Mouse (Mus musculus) cerebellum, adult 11-12 months (tissue): ENCODE data around the gene Ccnq.

Source experiments
- DNase-seq: peaks from one replicate; pipeline ENCODE4 v3.0.0; 2022

The Ccnq gene

DNA sequence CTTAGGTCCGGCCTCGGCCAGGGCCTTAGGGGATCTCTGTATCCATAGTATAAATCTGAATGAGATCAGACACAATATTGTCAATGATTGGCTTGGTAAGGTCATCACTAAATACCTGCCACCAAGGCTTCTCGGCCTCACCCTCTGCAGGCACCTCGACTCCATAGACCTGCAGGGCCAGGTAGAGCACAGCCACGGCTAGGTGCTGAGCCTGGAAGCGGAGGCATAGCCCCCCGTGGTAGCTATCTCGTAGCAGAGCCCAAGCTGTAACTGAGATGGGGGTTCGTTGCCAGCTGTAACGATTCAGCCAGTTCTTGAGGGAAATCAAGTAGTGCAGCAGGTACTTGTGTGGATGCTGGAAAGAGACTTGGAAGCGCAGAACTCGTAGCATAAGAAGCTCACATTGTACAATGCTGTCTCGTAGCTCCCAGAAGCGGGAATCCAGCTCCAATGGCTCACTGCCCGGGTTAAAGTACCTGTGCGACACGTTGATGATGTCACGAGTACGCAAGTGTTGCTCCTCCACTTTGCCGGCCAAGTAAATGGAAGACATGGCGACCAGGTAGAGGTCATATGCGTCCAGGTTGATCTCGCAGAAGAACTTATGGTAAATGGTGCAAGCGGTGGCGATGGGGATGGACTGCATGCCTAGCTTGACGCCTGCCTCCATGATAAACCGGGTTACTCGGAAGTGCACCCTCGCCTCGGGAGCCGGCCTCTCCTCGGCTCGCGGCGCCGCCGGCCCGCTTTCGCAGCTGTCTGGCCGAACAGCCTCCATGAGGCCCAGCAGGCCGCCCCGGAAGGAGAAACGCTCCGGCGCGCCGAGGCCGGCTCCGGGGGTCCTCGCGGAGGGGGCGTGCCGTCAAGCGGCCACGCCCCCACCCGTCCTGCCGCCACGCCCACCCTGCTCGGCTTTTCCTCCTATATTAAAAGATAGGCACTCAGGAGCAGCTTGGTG is at the start of gene Ccnq:
TSS of gene Ccnq (minus strand) at position 845 of the 958 bp plus-strand sequence.
- peak; percentile 49 for DNase-seq

DNA sequence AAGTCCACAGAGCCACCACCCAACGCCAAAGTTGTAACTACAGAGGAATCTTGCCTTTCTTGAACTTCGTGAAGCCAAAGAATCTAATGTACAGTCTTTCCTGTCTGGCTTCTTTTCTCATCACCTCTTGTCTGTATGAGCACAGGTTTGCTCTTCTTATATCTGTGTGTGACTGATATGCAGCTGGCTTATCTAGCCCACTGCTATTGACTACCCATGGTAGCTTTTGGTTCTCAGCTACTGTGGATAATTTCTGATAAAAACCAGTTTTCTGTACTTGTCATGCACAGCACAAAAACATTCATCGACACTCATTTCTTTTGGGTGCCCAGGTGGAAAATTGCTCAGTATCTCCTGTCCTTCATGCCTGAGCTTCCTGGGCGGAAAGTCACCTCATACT is 49.6 kb upstream of the Ccnq start:
- no peak for DNase-seq

DNA sequence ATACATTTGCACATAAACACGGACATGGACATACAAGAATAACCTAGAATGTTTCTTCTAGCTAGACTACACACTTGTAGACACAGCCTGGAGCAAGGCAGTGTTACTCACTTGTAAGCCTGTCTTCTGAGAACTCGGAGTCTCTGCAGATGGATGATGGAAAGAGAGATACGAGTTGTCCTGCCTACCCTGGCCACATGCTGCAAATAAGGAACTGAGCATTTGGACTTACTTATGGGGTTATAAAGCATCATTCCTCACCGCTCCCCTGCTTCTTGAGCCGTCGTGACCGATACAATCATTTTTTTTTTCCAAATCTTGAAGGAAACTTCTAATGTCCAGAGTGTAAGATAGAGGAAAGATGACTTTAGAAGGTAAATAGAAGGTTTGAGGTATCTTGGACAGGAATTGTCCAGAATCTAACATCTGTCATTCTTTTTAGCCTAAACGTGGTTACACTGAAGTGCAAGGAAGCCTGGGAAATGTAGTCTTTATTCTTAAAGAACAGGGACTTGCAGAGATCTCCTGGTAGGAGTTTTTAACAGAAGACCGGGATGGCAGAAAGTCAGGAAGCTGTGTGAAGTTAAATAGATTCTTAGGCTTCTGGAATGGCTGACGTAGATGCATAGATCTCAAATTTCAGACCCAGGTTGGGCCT is 44.7 kb upstream of the Ccnq start:
- no peak for DNase-seq

DNA sequence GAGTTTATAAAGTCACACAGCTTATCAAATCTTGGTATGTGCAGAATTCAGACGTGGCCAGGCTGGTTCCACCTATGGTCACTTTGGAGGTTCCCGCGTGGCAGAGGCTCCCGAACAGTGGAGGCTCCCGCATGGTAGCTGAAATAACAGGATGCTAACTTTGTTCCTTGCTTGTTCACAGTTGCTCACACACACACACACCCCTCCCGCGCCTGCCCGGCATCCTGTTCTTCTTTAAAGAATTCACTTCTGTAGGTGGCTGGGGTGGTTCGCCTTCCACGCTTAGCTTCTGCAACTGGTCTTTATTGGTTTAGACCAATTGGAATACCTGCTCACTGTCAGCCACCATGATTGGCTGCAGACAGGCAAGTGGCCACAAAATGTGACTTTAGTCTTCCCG is 41.6 kb upstream of the Ccnq start:
- no peak for DNase-seq

DNA sequence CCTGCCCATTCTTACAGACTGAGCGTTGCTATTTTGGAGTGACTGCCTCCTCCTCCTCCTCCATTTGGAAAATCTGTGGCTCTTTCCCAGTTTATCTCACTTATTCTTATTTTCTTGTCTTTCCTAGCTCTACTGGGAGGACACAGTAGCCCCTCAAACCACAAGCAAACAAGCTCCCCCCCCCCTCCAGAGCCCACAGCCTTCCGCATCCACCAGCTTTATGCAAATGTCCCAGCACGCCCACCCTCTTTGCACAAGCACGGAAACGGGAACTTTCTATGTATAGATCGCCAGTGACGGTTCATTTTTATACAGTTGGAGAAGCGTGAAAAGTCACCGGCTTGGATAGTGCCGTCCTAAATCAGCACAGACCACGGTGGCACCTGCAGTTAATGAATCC is 40.9 kb upstream of the Ccnq start:
- DNase-seq, result no peak

DNA sequence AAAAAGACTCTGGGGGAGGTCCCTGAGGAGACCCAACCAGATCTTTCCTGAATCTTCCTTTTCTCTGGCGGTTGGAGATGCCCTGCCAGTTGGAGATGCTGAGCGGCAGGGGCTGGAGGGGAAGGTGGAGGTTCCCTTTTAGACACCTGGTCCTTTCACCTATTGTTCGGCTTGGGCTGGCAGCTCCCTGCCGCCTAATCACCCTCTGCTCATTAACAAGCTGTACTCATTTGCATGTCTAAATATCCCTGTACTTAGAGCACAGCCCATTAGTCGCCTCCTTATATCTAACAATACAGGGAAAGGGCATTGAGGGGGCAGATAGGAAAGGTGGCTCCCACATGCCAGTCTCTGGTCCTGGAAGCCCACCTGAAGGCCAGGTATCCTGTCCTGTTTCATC is 40.5 kb upstream of the Ccnq start:
- no peak for DNase-seq

DNA sequence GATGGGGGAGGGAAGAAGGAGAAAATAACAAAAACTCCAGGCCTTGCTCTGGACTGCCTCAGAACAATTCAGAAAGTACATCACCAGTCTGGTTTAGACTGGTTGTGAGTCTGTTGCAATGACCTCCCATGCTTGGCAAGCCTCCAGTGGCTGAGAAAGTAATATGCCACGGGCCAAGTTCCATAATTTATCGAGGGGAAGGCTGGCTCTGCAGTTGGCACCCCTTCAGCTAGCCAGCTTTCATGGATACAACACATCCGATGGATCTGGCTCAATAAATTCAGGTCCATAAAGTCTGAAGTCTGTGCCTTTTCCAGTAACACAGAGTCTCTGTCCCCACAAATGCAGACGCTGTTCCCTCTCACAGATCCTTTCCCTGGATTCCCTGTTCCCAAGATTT is 40.1 kb upstream of the Ccnq start:
- DNase-seq, result peak; percentile 6

DNA sequence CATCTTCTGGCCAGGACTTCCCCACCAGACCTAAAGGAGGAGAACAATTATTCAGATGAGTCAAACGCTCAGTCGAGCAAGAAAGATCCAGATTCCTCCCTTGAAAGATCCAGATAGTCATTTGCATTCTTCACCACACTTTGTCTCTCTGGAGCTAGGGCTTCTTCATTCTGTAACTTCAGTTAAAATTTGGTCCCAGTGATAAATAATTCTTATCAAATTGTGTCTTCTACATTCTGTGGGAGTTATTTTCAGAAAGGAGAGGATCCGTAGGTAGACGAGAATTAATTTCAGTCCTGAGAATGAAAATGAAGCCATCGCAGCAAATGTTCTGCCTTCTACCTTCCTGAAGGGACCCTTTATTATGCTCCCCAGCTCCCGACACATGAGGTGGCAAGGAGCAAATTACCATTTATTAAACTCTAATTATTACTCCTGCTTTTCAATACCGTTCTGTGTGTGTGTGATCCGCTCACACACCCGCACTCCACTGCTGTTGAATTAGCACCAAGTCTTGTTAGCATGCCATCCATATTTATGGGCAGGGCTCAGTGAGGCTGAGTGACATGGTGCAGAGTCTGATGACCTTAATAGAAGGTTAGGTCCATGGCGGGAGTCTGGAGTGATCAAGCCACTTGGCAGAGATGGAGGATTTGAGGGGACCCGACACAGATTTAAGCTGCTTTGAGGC is 38.0 kb upstream of the Ccnq start:
- no peak for DNase-seq

DNA sequence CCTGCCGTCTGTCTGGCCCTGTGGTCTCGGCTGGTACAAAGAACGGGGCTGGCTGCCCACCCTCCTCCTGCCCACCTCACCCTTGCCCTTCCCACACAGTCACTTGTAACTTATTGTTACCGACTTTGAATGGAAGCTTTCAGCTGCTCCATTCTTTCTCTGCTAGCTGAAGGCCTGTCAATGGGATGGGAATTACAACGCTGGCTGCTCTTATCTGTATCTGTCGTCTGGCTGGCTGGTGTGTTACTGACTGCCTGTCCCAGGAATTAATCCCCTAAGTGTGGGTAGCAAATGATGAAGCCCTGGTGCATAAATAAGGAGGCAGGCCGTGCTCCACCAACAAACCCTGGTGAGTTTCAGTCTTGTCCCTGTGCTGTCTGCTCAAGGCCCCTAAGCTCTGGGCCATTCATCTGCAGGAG is 34.5 kb upstream of the Ccnq start:
- no peak for DNase-seq

DNA sequence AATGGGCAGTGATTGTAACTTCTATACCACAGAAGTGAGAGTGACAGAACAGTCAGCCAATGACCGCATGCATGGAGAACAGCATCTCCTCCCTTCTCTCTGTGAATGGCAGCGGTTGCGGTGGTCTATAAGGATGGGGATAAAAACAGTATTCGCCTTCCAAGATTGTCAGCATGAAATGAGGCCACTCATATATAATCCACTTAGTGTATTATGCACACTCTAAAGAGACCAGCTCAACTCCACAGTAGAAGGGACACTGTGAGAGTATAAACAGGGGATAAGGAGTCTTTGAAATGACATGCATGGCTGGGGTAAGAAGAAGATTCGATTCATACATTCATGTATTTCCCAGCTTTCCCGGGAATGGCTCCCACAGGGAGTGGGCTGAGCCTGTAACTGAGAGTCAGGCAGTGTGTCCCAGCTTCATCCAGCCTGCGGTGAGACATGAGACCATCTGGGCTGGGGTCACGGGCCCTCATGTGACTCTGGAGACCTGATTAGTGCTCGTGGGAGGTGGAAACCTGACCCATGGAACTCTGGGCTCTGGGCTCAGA is 31.3 kb upstream of the Ccnq start:
- DNase-seq, result no peak

DNA sequence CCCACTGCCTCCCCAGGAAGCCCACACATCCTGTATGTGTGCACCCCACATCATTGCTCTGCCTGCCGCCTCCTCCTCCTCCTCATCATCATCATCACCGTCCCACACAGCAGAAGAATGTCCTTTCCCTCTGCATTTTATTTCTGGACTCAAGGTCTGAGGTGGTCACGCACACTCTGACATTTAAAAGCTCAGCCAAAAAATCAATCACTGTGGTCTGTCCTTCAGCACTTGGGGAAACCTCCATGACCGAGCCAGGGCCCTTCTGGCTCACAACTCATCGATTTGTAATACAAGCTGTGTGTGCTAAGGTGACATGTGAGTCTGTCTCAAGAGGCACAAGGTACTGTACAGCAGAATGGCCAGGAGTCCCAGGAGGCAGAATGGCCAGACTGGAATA is 30.8 kb upstream of the Ccnq start:
- no peak for DNase-seq

DNA sequence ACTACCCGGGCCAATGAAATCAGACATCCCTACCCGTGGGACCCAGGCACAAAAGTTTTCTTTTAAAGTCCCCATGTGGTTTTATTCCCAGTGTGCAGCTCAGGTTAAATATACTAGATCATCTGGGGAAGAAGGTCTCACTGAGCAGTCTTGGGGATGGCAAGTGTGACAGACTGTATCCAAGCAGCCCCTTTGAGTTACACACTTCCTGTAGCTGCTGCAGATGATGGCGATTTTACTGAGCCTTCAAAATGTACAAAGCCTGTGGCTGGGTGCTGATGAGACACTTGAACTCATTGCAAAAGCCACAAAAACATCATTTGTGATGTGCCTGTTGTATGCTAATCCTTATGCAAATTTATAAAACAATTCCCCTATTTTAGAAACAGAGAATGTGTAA is 29.0 kb upstream of the Ccnq start:
- no peak for DNase-seq

DNA sequence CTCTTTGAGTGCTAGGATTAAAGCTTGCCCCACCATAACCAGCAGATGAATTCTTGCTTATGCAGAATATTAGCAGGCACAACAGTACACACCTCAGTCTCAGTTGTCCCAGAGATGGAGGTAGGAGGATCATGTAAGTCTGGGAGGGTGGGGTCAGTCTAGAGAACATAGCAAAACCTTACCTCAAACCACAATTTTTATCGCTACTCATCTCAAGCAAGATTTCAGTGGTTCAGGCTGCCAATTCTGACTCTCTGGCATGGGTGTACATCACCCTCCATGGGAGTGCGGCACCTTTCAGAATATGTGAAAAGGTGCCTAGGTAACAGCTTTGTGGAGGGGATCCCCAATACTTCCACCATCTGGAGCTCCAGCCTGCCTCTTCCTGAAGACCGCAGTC is 28.5 kb upstream of the Ccnq start:
- DNase-seq, result no peak

DNA sequence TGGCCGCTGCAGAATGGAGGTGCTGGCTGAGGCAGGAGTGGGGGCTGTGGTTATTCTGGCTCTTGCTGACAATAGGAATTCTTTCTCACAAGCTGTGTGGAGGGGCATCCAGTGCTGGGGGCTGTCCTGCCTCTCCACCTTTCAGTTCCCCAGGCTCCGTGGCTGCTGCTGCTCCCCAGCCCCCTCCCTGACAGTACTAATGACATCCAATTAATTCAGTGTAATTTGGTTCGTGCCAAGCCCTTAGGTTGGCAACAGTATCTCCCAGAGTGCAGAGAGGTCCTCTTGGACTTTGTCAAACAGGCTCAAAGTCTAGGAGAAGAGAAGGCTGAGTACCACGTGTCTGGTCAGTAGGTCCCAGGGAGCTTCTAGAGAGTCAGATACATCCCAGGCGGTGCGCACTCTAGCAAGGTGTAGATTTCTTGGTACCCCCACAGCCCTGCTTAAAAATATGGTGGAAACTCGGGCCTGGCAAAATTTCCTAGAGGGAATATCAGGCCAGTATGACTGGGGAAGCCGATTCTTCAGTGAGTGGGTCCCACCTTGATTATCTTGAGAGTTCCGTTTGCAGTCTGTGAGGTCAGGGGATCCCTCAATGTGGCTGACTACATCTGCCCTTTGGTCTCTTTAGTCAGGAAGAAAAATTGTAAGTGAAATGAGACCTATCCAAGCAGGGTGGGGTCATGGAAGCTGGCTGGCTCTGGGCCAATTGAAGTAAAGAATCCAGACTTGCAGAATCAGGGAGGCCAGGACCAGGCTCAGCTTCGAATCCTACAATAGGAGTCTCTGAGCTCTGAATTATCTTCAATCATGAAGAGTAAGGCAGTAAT is 26.5 kb upstream of the Ccnq start:
- no peak for DNase-seq

DNA sequence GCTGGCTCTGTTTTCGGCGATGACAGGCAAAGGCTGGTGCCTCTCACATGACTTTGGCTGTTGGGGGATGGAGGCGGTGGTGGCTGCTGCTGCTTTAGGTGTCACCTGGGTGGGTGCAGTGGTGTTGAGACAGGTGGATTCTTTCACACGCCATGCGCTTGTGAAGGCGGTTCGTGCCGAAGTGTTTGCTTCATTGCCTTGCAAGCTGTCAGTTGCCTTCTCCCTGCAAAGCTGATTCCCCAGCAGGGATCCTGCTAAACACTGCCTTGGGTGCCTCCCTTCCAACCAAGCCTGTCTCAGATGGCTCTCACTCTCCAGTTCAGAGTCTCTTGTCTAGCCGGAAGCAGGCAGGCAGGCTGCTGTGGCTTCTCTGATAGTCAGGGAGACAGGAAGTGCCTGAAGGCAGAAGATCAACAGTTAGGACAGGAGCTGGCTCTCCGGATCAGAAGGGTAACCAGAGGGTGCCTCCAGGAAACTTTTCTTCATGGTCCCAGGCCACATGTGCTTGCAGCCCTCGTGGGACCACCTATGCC is 20.3 kb upstream of the Ccnq start:
- DNase-seq, result no peak

DNA sequence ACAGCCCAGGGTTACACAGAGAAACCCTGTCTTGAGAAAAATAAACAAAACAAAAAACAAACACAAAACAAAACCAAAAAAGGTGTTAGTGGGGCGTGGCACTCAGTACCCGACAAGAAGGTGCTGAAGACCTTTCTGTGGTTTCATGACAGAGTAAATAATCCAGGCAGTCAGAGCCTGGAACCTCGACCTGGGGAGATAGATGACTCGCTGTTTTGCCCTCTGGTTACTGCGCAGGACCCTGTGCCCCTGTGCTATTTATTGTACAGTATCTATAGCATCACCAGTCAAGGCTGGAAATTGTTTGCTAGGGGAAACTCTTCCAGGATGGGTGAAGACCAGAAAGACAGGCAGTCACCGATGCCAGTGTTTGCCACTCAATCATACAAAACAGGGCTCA is 18.9 kb upstream of the Ccnq start:
- no peak for DNase-seq

DNA sequence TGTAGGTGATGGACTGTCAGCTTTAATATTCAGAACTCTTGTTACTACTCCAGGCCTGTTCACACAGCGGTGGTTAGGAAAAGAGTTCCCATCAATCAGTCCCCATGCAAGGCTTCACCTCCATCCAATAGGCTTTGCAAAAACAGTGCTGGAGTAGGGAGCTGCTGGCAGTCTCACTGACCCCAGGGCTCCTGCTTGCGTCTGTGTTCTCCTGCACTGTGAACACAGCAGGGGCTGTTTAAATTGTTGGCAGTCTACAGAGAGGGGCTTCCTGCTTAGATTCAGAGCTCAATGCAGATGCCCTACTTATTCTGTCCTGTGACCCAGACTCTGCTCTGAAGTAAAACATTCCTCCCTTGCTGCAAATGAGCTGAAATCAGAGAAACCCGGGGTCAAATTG is 17.2 kb upstream of the Ccnq start:
- DNase-seq, result no peak

DNA sequence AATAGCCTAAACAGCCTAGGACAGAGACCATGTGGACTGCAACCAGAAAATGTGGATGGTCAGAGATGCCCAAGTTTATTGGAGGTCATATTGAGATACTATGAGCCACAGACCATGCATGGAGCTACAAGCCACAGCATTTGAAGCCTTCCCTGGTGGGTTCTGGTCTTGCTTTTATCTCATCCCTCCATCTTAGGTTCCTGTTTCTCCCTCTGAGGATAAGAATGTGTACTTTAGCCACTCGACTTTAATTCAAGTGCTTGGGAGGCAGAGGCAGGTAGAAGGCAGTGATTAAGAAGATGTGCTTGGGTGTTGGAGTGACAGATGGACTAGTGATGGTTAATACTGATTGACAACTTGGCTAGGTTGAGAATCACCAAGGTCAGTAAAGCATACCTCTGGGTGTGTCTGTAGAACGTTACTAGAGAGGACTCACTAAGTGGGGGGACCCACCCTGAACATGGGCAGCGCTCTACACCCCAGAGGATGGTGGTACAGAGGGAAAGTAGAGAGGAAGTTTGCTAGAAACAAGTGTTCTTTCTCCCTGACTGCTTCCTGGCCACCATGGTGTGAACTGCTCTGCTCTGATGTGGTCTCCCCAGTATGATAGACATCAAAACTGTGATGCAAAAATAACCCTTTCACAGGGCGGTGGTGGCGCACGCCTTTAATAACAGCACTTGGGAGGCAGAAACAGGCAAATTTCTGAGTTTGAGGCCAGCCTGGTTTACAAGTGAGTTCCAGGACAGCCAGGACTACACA is 14.7 kb upstream of the Ccnq start:
- no peak for DNase-seq

DNA sequence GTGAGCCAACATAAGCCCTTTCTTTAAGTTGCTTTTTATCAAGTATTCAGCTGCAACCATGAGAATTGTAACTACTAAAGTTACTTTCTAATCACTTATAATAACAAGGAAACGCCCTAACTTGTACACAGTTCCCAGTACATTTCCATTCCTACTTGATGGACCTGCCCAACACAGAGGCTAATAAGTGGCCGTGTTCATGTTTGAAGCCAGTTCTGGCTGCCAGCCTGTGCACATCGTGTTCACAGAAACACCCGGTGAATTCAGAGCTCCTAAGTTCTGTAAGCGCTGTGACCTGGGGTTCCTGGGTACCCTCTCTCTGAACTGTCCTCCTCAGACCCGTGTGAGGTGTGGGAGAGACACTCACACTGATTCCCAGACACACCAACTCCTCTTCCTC is 13.3 kb upstream of the Ccnq start:
- DNase-seq, result no peak

DNA sequence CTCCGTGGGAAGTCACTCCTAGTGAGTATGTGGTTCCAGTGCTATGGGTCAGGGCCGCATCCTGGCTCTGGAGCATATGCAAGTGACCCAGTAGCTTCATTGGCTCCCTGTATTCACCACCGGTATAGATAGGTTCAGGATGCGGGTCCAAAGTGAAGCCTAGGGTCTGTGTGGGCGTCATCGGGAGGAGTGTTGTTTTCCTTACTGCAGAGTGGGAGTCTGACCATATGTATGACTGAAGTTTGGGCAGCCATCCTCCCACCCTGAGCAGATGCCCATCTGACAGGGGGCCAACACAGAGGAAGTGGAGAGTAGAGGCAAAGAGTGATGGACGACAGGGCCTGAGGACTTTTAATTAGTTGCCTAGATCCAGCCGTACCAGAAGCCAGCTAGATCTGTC is 12.8 kb upstream of the Ccnq start:
- DNase-seq, result no peak

DNA sequence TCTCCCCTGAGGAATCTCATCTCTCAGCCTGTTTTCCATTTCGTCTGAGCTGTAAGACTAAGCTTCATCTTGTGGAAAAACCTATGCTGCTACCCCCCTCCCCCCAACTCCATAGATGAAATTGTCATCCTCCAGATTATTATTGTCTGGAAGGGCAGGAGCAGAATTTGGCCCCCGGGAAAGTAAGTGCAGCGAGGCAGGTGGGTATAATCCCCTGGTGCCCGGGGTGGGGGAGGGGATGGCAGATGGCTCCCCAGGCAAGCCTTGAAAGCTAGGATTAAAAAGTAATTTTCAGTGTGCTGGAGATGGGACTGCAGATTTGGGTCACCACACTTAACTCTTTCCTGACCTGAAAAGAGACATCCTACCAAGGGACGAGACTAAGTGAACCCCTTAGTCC is 10.7 kb upstream of the Ccnq start:
- DNase-seq, result no peak

DNA sequence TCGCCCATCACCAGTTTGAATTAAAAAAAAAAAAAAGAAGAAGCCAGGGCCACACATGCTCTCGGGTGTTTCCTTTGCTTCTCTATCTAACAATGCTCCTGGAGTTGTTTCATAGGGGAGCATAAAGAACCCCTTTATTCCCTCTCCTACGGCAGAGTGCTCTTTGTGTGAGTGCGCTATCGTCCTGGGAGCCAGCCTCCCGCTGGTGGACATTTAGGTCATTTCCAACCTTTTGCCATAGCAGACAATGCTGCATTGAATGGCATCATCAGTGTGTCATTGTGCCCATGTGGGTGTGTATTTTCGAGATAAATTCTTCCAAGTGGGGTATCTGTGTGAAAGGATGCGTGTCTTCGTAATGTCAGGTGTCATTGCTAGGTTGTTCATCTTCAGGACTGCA is 9.6 kb upstream of the Ccnq start:
- DNase-seq, result no peak
